Mouse (Mus musculus) brain, embryonic 14.5 days (tissue): ENCODE data around the gene Armc8. TPM values are rescaled to one million over a fixed set of nuclear protein-coding genes. Genes with fewer than 3 reads are reported as not detected.
A peak's percentile ranks its signal among the peaks of the same experiment; 100 is the strongest.

Experiments used
- DNase-seq: peaks from one replicate; pipeline ENCODE4 v3.0.0-alpha.2; 2011; ENCODE audit warnings: low read depth
- CTCF ChIP-seq: fragments of 200-500 bp; IDR thresholded peaks from 2 replicates; pipeline ENCODE4 v1.5.1; 2012; ENCODE audit warnings: inconsistent platforms, mild to moderate bottlenecking, moderate library complexity, borderline replicate concordance; ENCODE audit not compliant: insufficient read depth, insufficient read length; ENCODE audit errors: extremely low read depth
- POLR2A ChIP-seq: fragments of 200-500 bp; IDR thresholded peaks from 2 replicates; pipeline ENCODE4 v1.6.1; 2012; ENCODE audit warnings: mild to moderate bottlenecking, inconsistent platforms, borderline replicate concordance; ENCODE audit not compliant: poor library complexity, insufficient read depth, insufficient read length, severe bottlenecking; ENCODE audit errors: extremely low read depth
- polyA plus RNA-seq: library from polyadenylated mRNA; depleted of rRNA; stranded (reverse); fragments of >200 nt; gene quantifications from 2 replicates; pipeline ENCODE4 v1.2.3, GENCODE M21; 2012

Armc8 gene
- polyA plus RNA-seq, 1 experiment = 57.7 TPM

- no peak for TF ChIP-seq CTCF
- no peak for TF ChIP-seq POLR2A
- DNase-seq = no peak
Observed at GRCm38 (mm10) chr9:99487126-99487695, 81.5 kb downstream of the Armc8 start.

DNA sequence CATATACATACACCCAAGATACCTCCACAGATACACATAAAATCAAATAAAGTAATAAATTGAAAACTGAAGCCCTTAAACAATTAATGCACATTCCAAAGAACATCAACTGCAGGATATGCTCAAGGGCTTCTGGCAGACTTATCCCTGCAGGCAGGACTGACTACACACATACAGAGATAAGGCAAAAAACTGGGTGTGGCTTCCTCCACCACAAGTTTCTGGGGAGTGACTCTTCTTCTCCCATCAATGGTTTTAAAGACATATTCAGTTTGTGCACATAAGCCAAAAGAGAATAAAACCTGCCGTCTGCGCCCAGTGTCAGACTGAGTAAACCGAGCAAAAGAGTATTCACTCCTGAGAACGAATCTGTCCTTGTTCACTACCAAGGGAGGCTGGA is 83.6 kb downstream of the Armc8 start:
- no peak for DNase-seq
- TF ChIP-seq CTCF = no peak
- TF ChIP-seq POLR2A = no peak

DNA sequence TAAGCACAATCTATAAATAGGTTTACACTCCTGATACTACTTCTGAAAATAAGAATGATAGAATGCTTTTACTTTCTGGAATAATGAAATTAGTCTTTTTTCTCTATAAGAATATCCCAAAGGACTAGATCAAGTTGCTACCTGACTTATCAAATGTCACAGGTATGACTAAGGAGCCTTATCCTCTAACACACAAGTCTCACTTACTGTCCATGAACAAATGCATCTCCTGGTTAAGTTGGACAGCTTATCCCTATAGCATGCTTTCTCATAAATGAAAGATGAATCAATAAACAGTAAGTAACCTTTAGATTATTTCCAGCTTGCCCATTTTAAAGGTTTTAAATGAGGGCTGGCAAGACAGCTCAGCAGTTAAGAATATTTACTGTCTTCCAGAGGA is 84.1 kb downstream of the Armc8 start:
- TF ChIP-seq CTCF (no peak), POLR2A (no peak)
- no peak for DNase-seq

DNA sequence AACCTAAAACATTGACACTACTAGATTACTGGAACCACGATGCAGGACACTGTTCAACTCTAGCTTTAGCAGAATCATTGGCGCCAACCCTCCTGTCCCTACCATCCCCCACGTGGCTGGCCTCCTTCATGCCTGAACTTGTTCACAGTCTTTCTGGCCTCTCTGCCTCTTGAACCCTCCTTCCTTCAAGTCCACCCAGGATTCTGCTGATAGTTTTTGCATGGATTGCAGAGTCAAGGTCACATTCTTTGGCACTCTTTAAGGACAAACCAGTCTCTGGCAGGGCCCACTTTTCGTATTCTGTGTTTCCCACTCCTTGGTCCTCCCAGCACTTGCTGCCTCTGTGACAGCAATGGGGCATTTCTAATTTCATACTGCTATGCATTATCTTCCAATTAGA is 85.5 kb downstream of the Armc8 start:
- no peak for TF ChIP-seq CTCF
- no peak for TF ChIP-seq POLR2A
- no peak for DNase-seq

DNA sequence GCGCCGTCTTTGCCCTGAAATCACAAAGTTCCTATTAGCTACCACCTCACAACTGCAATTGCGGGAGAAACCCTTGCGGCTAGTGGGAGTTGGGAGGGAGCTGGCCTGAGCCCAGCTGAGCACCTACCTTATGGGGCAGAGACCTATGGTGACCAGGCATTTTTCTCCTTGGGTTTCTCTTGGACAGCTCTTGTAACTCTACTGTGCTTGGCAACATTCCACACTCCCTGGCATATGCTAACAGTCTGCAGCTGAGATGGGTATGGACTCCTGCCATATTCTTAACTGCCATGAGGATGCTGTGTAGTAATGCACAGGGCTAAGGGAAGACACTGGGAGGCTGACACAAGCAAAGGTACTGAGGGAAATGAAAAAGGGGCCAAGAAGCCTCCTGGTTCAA is 87.9 kb downstream of the Armc8 start:
- DNase-seq = peak; percentile 83
- TF ChIP-seq CTCF (no peak), POLR2A (no peak)

- DNase-seq = peak; percentile 57
Observed at GRCm38 (mm10) chr9:99479181-99479711, 89.5 kb downstream of the Armc8 start.

GRCm38 (mm10) chr9:99471334-99471733 is 97.4 kb downstream of the Armc8 start:
- DNase-seq = no peak
- TF ChIP-seq POLR2A = no peak
- TF ChIP-seq CTCF = no peak

More at GRCm38 (mm10) chr9:99479181-99479711, 89.5 kb downstream of the Armc8 start:
- TF ChIP-seq CTCF (no peak), POLR2A (no peak)

GRCm38 (mm10) chr9:99470347-99471092 is 98.2 kb downstream of the Armc8 start:
- DNase-seq = peak; percentile 30

GRCm38 (mm10) chr9:99469681-99470273 is 98.9 kb downstream of the Armc8 start:
- DNase-seq = no peak
- TF ChIP-seq CTCF (peak; percentile 34; the same call in 1 of the 2 replicates), POLR2A (no peak)

More at GRCm38 (mm10) chr9:99470347-99471092, 98.2 kb downstream of the Armc8 start:
- TF ChIP-seq CTCF (no peak), POLR2A (no peak)

- peak; percentile 23 for DNase-seq
- TF ChIP-seq POLR2A (no peak), CTCF (no peak)
Observed at GRCm38 (mm10) chr9:99468572-99468971, 100.1 kb downstream of the Armc8 start.

DNA sequence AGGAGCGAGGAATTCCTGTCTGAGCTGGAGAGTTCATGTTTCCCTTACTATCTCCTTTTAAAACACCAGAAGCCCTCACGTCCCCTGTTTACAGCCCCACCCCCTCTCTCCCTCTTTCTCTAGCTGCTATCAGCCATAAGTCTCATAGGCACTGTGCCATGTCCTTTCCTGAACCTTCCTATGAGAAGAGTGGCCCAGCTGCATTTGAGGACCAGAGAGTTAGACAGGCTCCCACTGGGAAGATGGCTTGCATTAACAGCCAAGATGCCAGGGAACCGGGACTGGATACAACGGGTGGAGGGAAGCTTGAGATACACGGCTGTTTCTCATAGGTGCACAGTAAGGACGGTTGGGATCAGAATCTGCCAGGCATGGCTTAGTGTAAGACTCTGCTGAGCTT is 103.8 kb downstream of the Armc8 start:
- DNase-seq = no peak

More for the DNA sequence above, 103.8 kb downstream of the Armc8 start:
- no peak for TF ChIP-seq POLR2A
- no peak for TF ChIP-seq CTCF
